Mouse (Mus musculus): ENCODE measurements around the gene Rsrc2. TPM values are rescaled to one million over a fixed set of nuclear protein-coding genes. Genes with fewer than 3 reads are reported as not detected.
"Not testable (repeated sequence)": the region's sequence is repeated elsewhere in the genome, so short reads cannot be mapped to it uniquely, and the experiment has no call there.

Rsrc2 gene
- total RNA-seq (2021): 10 to 100 TPM; 38.5 to 39.8 TPM
- long read RNA-seq, experiment 1, transcript Rsrc2-208 (10 exons, 1,595 nt): major isoform, 25 of 34 reads
- long read RNA-seq, experiment 1, partial matches to known transcripts: 2 of 34 reads
- long read RNA-seq, experiment 1, other reads (novel, unspliced or antisense): 6 of 34 reads
- long read RNA-seq, experiment 2, transcript Rsrc2-208 (10 exons, 1,595 nt): major isoform, 28 of 36 reads
- long read RNA-seq, experiment 2, partial matches to known transcripts: 2 of 36 reads
- long read RNA-seq, experiment 2, other reads (novel, unspliced or antisense): 3 of 36 reads

DNA sequence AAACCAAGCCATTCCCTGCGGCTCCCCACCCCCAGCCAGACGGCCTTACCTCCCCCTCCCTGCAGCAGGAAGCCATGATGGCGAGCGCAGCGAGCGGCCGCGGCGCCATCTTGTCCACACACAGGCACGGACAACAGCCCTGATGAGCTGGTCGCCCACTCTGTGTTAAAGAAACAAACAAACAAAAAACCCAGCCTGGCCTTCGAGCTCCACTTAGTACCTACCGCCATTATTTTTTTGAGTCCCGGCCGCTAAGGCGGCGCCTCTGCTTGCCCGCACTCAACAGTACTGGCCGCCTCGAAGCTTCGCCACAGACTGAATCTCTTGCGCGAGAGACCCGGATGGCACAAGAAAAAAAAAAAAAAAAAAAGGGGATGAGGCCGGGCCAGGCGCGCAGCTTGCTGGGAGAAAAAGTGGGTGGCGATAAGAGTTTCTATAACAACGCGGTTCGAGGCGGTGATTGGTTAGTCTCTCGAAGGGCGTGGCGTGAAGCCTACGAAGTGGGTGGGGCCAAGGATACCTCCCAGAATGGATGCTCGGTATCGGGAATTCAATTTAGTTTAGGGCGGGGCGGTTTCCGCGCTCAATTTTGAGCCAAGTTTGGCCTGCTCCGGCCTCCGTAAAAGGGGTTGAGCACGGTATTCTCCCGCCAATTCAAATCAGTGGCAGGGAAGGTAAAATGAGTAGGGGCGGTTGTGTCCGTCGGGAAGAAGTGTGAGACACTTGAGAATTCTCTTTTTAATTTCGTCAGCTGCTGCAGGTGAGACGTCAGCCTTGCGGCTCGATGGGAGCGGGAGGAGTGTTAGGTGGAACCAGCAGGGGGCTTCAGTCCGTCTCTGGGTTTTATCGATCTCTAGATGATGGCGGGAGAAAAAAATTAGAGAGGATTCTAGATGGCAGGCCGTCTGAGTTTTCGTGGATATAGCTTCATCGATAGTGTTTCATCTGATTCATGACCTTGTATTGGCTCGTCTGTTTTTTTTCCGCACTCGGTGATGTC is at the start of gene Rsrc2, which contains the start of gene Kntc1:
Gene Rsrc2 (minus strand): TSS at position 350 of the 1,000 bp plus-strand sequence.
Gene Kntc1 (plus strand): TSS at position 652 of the 1,000 bp plus-strand sequence.
- peak; percentile 100 for DNase-seq (ENCODE audit: low spot score)

DNA sequence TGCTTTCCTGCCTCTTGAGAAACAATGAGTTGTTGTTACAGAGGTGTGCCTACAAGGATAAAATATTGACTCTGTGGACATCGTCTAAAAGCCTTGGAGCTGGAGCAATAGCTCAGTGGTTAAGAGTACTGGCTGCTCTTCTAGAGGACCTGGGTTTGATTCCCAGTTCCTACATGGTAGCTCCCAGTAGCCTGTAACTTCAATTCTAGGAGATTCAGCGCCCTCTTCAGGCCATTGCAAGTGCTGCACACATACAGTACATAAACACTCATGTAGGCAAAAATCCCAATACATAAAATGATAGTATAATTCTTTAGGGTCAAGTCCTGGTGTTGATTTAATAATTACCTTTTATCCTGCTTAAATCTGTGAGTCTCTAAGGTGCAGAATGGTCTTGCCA is 43.9 kb upstream of the Rsrc2 start:
- DNase-seq (ENCODE audit: low spot score): no peak

DNA sequence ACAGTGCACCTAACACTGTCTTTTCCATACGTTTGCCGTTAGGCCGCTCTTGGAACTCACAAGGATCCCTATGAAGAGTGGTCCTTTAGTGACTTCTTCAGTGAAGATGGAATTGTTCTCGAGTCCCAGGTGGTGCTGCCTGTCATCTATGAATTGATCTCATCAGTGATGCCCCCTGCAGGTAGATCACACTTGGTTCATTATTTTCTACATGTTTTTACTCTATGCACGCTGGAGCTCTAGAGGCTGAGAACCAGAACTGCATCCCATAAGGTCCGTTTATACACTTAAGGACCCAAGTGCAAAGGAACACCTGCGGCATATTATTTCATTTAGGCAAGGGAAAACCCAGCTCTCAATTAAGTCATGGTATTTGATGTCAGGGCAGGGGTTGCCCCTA is 39.8 kb upstream of the Rsrc2 start:
- no peak for DNase-seq (ENCODE audit: low spot score)

DNA sequence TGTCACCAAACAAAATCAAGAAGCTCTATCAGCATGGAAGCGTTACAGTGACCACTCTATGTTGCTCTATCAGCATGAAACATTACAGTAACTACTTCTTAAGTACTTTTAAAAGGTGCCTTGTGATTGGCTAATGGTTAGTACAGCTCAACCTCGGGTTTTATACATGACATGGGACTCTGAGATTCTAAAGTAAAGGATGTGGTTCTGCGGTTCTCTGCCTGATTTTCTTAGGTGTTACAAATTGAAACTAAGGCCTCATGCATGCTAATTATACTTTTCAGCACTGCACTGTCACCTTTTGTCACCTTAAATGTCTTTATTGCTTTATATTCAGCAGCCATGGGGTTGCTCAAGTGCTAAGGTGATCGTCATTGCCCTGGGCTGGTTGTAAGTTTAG is 32.6 kb upstream of the Rsrc2 start:
- DNase-seq (ENCODE audit: low spot score): no peak

DNA sequence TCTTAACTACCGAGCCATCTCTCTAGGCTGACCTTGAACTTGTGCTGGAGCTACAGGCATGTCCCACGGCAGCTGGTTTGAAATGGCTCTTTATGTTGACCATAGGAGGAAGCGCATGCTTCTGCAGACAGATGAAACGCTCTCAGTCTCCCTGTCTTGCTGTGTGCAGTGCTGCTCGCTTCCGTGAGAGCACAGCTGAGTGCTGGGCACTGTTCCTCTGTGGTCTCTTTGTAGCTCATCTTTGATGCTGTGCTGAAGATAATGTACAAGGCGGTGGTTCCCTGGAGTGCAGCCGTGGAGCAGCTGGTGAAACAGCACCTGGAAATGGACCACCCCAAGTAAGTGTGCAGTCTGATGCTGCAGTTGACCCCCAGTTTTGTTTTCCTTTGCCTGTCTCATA is 31.5 kb upstream of the Rsrc2 start:
- DNase-seq (ENCODE audit: low spot score): no peak

DNA sequence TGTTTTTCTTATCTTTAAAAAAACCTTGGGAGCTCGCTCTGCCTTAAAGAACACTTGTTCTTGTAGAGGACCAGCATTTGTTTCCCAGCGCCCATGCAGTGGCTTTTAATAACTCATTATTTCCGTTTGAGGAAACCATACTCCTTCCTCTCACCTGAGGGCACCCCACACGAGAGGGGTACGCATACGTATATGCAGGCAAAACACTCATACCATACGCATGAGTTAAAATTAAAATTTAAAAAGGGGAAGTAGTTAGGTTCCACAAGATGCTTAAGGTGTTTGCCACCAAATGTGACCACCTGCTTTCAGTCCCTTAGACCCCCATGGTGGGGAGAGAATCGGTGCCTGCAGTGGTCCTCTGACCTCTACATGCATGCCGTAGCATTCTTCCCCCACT is 24.2 kb upstream of the Rsrc2 start:
- DNase-seq (ENCODE audit: low spot score): no peak

DNA sequence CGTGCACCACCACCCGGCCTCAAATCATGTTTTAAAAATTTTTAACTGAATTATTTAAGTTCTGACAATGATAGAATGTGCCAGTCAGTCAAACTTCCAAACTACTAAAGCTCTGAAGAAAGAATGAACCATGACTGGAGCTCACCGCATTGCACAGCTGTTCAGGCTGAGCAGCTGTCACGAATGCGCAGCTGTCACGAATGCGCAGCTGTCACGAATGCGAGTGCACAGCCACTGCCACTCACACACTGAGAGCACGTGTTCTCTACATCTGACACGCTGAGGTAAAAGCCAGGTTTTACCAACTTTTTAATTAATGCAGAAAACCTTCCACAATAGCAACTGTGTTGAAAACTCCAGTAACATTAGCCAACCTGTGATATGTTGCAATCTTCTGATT is 17.2 kb upstream of the Rsrc2 start:
- not testable (repeated sequence) for DNase-seq (ENCODE audit: low spot score)

DNA sequence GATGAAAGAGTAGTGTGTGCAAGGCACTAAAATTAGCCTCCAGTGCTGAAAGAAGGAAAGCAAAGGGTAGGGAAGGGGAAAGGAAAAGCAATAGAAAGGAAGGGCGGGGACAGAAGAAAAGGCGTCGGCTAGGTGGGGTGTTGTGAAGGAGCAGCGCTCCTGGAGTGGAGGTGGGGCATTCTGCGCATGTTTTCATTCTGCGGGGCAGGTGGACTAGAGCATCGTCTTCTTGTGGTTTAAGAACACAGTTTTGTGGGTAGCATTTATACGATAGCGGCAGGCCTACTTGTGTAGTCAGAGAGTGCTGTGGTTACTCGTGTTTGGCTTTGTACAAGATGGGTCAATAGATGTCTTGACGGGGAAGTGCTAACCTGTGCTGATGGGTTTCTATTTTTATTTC is 16.3 kb upstream of the Rsrc2 start:
- DNase-seq (ENCODE audit: low spot score): no peak

DNA sequence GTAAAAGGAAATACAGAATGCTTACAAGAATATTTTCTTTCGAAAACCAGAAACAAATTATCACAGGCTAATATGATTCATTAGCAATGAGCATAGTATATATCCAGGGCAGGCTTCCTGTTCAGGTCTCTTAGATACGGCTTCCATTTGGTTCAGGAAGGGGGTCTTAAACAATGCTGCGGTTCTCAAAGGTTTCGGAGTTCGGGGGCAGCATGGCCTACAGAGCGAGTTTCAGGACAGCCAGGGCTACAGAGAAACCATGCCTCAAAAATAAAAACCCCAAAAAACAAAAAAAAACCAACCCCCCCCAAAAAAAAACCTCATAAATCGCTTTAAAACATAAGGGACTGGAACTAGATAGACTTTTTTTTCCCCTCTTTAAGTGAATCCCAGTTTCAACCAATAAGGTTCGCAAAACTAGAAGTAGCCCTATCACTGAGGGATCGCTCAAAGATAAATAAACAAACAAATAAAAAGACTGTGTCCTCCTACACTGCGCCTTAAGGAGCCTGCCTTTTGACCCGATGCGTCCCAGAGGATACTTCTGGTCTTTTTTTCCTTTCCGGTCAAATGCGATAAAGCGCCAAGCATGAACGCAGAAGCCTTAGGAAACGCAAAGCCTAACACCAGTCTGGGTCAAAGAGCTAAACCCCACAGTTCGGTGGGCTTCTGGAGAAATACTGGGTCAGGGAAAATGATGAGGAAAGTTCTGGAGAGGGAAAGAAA is 712 bp downstream of the Rsrc2 start:
- peak; percentile 43 for DNase-seq (ENCODE audit: low spot score)

DNA sequence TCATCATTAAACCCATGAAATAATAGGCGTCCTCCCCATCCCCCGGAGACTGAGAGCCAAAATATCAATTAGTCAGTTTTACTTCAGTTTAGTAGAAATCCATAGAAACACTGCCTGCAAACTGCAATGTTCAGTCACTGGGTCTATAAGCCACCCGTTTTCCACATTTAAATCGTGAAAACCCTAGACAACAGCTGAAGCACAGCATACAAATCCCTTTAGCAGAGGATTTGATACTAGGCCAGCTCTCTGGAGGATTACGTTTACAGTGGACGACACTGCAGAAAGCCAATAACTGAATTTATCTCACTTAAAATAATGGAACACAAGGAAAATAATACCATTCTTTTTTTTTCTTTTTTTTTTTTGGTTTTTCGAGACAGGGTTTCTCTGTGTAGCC is 1.6 kb downstream of the Rsrc2 start:
- no peak for DNase-seq (ENCODE audit: low spot score)

DNA sequence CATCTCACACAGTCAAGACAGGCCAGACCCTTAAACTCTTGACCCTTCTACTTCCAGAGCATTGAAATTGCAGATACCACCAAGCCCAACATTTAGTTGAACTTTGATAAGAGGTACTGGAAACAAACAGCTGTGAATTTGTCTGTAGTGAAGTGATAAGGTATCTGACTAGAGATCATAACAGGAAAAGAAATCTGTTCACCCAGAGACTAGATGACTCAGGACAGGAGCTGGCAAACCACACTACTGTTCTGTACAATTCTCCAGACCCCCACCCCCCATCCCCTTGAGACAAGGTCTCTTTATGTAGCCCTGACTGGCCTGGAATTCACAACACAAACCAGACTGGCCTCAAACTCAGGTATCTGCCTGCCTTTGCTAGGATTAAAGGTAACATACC is 3.0 kb downstream of the Rsrc2 start:
- DNase-seq (ENCODE audit: low spot score): no peak

DNA sequence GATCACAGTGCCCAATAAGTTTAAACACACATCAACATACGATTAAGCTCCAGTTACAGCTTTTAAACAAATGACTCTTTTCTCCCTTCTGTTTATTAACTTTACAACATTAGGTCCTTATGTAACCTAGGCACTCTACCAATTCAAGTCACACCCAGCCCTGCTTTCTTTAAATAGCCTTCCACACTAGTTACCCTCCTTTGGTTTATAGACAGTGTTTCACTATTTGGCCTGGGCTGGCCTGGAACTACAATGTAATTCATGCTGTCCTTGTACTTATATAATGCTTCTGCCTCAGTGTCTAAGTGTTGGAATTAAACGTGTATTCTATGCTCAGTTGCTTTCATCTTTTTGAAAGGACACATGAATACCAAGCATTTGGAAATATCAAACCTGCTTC is 4.9 kb downstream of the Rsrc2 start:
- peak; percentile 34 for DNase-seq (ENCODE audit: low spot score)

DNA sequence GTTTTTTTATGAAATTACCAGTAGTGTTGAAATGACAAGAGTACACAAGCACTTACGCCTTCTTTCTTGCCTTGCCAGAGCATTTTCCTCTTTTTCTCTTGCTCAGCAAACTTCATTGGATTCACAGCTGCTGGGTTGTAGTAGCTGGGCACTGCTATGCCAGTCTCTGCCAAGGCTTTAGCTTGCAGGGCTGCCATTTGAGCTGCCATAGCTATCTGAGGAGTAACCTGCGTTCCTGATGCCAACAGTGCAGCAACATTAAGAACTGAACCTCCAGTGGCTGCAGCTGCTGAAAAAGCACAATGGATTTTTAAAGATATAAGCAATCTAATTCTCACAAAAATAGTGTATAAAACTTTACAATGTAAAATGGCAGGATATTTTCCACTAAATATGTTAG is 18.2 kb downstream of the Rsrc2 start:
- peak; percentile 29 for DNase-seq (ENCODE audit: low spot score)

DNA sequence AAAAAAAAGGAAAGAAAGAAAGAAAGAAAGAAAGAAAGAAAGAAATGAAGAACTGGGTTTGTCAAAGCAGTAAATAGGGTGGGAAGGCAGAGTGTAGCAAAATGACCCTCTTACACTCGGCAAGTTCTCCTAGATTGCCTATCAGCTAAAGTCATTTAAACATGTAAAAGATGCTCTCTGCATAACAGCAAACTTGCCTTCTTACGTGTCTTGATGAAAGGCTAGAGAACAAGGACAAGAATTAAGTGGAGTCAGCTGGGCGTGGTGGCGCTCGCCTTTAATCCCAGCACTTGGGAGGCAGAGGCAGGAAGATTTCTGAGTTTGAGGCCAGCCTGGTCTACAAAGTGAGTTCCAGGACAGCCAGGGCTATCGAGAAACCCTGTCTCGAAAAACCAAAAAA is 25.4 kb downstream of the Rsrc2 start:
- DNase-seq (ENCODE audit: low spot score): not testable (repeated sequence)

DNA sequence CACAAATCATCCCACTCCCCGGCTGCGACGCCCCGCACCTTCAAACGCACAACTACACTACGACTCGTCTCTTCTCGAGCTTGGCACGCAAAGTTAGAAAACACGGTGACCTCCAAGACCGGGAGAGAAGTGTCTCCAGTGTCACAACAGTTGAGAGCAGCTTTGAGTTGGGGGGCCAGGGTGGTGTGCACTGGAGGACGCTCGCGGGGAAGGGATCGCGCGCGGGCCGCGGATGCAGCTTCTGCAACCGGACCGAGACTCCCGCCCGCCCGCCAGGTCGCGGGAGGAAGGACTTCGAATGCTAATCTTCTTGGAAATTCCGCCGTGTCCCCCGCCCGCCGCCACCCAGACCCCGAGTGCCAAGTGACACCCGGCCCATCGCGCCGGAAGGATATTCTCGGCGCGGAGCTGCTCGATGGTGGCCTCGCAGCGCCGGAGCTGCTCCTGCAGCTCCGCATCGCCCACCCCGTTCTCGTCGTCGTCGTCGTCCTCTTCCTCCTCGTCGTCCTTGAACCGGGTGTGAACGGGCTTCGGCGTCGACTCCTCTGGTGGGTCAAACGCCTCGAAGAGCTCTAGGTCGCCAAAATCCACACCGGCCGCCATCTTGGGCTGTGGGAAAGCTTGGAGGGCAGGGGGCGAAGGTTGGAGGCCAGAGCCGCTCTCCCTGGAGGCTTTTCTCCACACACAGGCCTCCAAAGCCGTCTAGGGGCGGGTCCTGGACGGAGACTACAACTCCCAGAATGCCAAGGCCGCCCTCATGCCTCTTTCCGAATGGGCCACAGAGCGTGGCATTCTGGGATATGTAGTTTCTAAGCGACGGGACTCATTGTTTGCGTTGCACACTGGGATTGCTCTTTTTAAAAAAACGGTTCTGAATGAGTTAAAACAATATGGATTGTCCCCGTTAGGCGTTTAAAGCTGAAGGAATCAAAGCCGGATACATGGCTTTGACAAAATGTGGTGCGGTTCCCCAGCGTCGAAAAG is 28.6 kb downstream of the Rsrc2 start, which contains the start of gene Zcchc8:
Gene Zcchc8 (minus strand): TSS at position 773 of the 984 bp plus-strand sequence.
- DNase-seq (ENCODE audit: low spot score): peak; percentile 98

DNA sequence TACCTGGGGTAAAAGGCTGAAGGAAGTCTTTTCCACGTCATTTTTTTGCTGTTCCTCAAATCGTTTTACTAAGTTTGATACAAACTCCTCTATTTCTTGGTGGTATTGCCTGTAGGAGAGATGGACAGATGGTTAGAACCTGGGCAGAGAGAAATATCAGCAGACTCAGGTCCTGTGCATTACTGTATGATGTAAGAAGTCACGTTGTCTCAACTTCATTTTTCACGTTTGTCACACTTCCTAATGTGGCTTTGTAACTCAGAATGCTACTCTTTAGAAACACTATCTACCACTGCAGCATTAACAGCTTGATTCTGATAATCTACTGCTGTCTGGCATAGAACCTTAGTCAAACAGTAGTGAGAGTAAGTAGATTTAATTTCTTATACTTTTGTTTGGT is 34.6 kb downstream of the Rsrc2 start:
- DNase-seq (ENCODE audit: low spot score): no peak

DNA sequence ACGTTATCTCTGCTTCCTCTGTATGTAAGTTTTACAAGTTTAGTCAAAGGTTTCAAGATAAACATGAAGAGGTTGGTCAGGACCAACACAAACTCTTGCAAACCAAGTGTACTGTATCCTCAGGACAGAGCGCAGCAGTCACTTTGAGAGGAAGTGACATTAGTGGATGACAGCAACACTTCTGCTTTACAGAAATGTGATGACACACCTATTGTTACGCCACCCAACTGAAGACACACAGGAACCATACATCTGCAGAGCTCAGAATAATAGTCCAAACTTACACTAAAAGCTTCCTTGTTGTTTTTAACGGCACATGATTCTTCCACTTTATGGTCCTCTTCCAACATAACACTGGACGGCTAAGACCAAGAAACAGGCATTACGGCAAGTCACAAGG is 35.4 kb downstream of the Rsrc2 start:
- DNase-seq (ENCODE audit: low spot score): no peak

DNA sequence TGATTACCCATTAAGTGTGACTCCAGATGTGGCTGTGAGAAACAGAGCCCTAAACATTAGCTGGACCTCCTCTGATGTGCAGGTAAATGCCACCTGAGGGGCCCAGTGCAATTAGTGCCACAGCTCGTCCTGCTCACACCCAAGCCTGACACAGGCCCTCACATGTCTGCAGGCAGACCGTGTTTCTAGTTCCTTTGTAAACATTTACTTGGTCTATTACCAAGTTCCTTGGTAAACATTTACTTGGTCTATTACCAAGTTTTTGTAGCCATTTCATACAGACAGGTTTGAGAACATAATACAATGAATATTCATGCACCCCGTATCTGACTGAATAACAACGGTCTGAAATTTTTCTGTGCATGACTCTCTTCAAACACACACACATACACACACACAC is 39.6 kb downstream of the Rsrc2 start:
- no peak for DNase-seq (ENCODE audit: low spot score)

DNA sequence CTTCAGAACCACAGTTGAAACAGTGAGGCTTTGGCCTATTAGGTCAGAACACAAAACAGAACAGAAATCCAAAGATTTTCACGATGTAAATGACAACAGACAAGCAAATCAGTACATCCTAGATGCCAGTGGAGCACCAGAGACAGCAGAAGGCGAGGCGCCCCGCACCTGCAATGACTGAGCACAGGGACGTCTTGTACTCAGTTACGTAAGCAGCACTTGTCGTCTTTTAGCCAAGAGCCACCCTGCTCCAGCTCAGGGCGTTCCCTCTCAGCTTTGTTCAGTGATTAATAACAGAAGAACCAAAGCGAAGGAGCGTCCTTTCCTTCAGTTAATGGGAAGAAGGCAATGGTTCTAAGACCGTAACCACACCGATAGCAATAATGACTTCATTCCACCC is 40.6 kb downstream of the Rsrc2 start:
- peak; percentile 59 for DNase-seq (ENCODE audit: low spot score)

DNA sequence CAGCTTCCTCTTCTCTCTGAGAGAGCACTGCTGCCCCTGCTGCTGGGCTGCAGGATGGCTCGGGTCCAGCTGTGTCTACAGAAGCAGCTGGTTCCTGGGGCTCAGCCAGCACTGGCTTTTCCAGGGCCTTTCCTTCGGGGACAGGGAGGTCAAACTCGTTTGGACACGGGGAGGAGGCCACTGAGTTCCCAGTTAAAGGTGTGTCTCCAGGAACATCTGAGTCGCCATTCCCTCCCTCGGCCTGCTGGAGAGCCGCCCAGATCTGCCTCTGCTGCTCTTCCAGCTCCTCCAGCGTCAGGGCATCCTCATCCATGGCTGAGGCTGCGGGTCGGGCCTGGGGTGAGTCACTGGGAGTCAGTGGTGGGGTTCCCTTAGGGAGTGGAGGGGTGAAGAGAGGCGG is 48.6 kb downstream of the Rsrc2 start:
- DNase-seq (ENCODE audit: low spot score): peak; percentile 78

DNA sequence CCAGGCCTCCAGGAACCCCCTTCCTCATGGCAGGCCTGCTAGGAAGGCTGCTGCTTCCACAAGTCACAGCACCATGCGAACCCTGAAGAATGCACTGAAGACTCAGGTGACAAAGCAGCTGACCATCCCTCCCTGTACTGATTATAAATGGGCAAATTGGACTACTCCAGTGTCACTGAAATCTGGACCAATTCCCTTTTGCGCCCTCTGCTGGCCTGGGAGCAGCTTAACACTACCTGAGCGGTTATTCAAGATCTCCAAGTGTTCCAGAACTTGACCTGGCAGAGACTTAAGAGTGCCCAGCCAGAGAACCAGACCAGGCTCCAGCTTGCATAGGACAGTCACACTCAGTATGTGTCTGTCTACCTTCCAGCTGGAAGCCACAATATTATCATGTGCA is 50.0 kb downstream of the Rsrc2 start:
- peak; percentile 88 for DNase-seq (ENCODE audit: low spot score)
